Mouse (Mus musculus) urinary bladder, postnatal 25 days (tissue): Measurements from ENCODE around the gene Gls2.
"Not testable (repeated sequence)": the region's sequence is repeated elsewhere in the genome, so short reads cannot be mapped to it uniquely, and the experiment has no call there.

Source experiments
- DNase-seq: peaks from one replicate; pipeline ENCODE4 v3.0.0; 2022; ENCODE audit warnings: low spot score

Gls2 gene

GRCm38 (mm10) chr10:128194551-128195461, 549 bp downstream of the Gls2 start:
- DNase-seq: peak; percentile 36

GRCm38 (mm10) chr10:128201856-128202255, 7.6 kb downstream of the Gls2 start:
- DNase-seq: no peak

- no peak for DNase-seq
Observed at GRCm38 (mm10) chr10:128204941-128205340, 10.7 kb downstream of the Gls2 start.

- no peak for DNase-seq
Observed at GRCm38 (mm10) chr10:128208326-128208725, 14.1 kb downstream of the Gls2 start.

- no peak for DNase-seq
Observed at GRCm38 (mm10) chr10:128209311-128210009, 15.2 kb downstream of the Gls2 start.

GRCm38 (mm10) chr10:128210131-128210530, 15.9 kb downstream of the Gls2 start:
- no peak for DNase-seq

GRCm38 (mm10) chr10:128210954-128211353, 16.7 kb downstream of the Gls2 start:
- DNase-seq: peak; percentile 16

GRCm38 (mm10) chr10:128211390-128212108, 17.3 kb downstream of the Gls2 start, which contains the start of gene Spryd4:
TSS of gene Spryd4 (minus strand) at chr10:128211807.
- peak; percentile 87 for DNase-seq

GRCm38 (mm10) chr10:128212148-128212547, 17.9 kb downstream of the Gls2 start:
- no peak for DNase-seq

GRCm38 (mm10) chr10:128212871-128213323, 18.6 kb downstream of the Gls2 start:
- DNase-seq: peak; percentile 35

GRCm38 (mm10) chr10:128214112-128214511, 19.9 kb downstream of the Gls2 start:
- DNase-seq: not testable (repeated sequence)

GRCm38 (mm10) chr10:128214981-128215380, 20.7 kb downstream of the Gls2 start:
- DNase-seq: no peak

- no peak for DNase-seq
Observed at GRCm38 (mm10) chr10:128218387-128219117, 24.3 kb downstream of the Gls2 start.

GRCm38 (mm10) chr10:128221533-128222286, 27.5 kb downstream of the Gls2 start:
- DNase-seq: no peak

GRCm38 (mm10) chr10:128225064-128225463, 30.8 kb downstream of the Gls2 start:
- no peak for DNase-seq

- no peak for DNase-seq
Observed at GRCm38 (mm10) chr10:128225538-128225937, 31.3 kb downstream of the Gls2 start, which contains the start of gene Mip. TSS of gene Mip (plus strand) at chr10:128225838.

- no peak for DNase-seq
Observed at GRCm38 (mm10) chr10:128227592-128227991, 33.3 kb downstream of the Gls2 start.

- no peak for DNase-seq
Observed at GRCm38 (mm10) chr10:128228009-128228408, 33.8 kb downstream of the Gls2 start.

GRCm38 (mm10) chr10:128230582-128230981, 36.3 kb downstream of the Gls2 start:
- DNase-seq: no peak

GRCm38 (mm10) chr10:128231146-128231545, 36.9 kb downstream of the Gls2 start:
- DNase-seq: no peak
